Mouse (Mus musculus): ENCODE results near the gene Ms4a8a.
A peak's percentile ranks its signal among the peaks of the same experiment; 100 is the strongest.
"Not testable (repeated sequence)": the region's sequence is repeated elsewhere in the genome, so short reads cannot be mapped to it uniquely, and the experiment has no call there.

The Ms4a8a gene

GRCm38 (mm10) chr19:11080934-11081333 is at the start of gene Ms4a8a:
TSS of gene Ms4a8a (minus strand) at chr19:11081102.
- no peak for DNase-seq (ENCODE audit: low spot score in 2 of 2)

- DNase-seq (ENCODE audit: low spot score in 2 of 2): no peak
Observed at GRCm38 (mm10) chr19:11129702-11130101, 48.8 kb upstream of the Ms4a8a start.

- peak; percentile 17 to 20 for DNase-seq (ENCODE audit: low spot score in 2 of 2)
Observed at GRCm38 (mm10) chr19:11121016-11121420, 40.1 kb upstream of the Ms4a8a start.

- no peak for DNase-seq (ENCODE audit: low spot score in 2 of 2)
Observed at GRCm38 (mm10) chr19:11119338-11119737, 38.4 kb upstream of the Ms4a8a start.

GRCm38 (mm10) chr19:11107746-11108145 is 26.8 kb upstream of the Ms4a8a start:
- peak; percentile 70 to 73 for DNase-seq (ENCODE audit: low spot score in 2 of 2)

- no peak for DNase-seq (ENCODE audit: low spot score in 2 of 2)
Observed at GRCm38 (mm10) chr19:11101880-11102279, 21.0 kb upstream of the Ms4a8a start.

- no peak for DNase-seq (ENCODE audit: low spot score in 2 of 2)
Observed at GRCm38 (mm10) chr19:11098401-11098800, 17.5 kb upstream of the Ms4a8a start.

- DNase-seq (ENCODE audit: low spot score in 2 of 2): not testable (repeated sequence)
Observed at GRCm38 (mm10) chr19:11092131-11092530, 11.2 kb upstream of the Ms4a8a start.

GRCm38 (mm10) chr19:11070364-11070763 is 10.5 kb downstream of the Ms4a8a start:
- DNase-seq (ENCODE audit: low spot score in 2 of 2): no peak

- no peak for DNase-seq (ENCODE audit: low spot score in 2 of 2)
Observed at GRCm38 (mm10) chr19:11065202-11065875, 15.6 kb downstream of the Ms4a8a start.

GRCm38 (mm10) chr19:11060900-11061299 is 20.0 kb downstream of the Ms4a8a start:
- no peak for DNase-seq (ENCODE audit: low spot score in 2 of 2)

- no peak for DNase-seq (ENCODE audit: low spot score in 2 of 2)
Observed at GRCm38 (mm10) chr19:11059967-11060366, 20.9 kb downstream of the Ms4a8a start.

GRCm38 (mm10) chr19:11055700-11056099 is 25.2 kb downstream of the Ms4a8a start:
- peak; percentile 82 to 84 for DNase-seq (ENCODE audit: low spot score in 2 of 2)

GRCm38 (mm10) chr19:11053277-11053676 is 27.6 kb downstream of the Ms4a8a start:
- DNase-seq (ENCODE audit: low spot score in 2 of 2): no peak

GRCm38 (mm10) chr19:11052877-11053276 is 28.0 kb downstream of the Ms4a8a start:
- DNase-seq (ENCODE audit: low spot score in 2 of 2): no peak

- DNase-seq (ENCODE audit: low spot score in 2 of 2): peak; percentile 47 to 68
Observed at GRCm38 (mm10) chr19:11050286-11050685, 30.6 kb downstream of the Ms4a8a start.

GRCm38 (mm10) chr19:11049426-11049825 is 31.5 kb downstream of the Ms4a8a start:
- no peak for DNase-seq (ENCODE audit: low spot score in 2 of 2)

GRCm38 (mm10) chr19:11048503-11048902 is 32.4 kb downstream of the Ms4a8a start:
- peak; percentile 38 to 66 for DNase-seq (ENCODE audit: low spot score in 2 of 2)

- peak in 1 of 2 experiments; percentile 33 for DNase-seq (ENCODE audit: low spot score in 2 of 2)
Observed at GRCm38 (mm10) chr19:11048009-11048408, 32.9 kb downstream of the Ms4a8a start.

- DNase-seq (ENCODE audit: low spot score in 2 of 2): peak; percentile 54 to 66
Observed at GRCm38 (mm10) chr19:11044996-11045711, 35.7 kb downstream of the Ms4a8a start.

GRCm38 (mm10) chr19:11044671-11044995 is 36.3 kb downstream of the Ms4a8a start:
- no peak for DNase-seq (ENCODE audit: low spot score in 2 of 2)

GRCm38 (mm10) chr19:11037570-11037969 is 43.3 kb downstream of the Ms4a8a start:
- DNase-seq (ENCODE audit: low spot score in 2 of 2): no peak

- no peak for DNase-seq (ENCODE audit: low spot score in 2 of 2)
Observed at GRCm38 (mm10) chr19:11022382-11022781, 58.5 kb downstream of the Ms4a8a start.

All from heart, adult 9 months (tissue).